Mouse (Mus musculus) heart, embryonic 15.5 days (tissue): Measurements from ENCODE around the gene Sprn. TPM values are rescaled to one million over a fixed set of nuclear protein-coding genes. Genes with fewer than 3 reads are reported as not detected.

Experiments
- ATAC-seq: fragments of 200-750 bp; cut with Nextera tagmentation; replicated peaks from 2 replicates; pipeline ENCODE4 v1.8.0; 2017; ENCODE audit warnings: low read depth, moderate TSS enrichment; ENCODE audit not compliant: insufficient number of reproducible peaks, insufficient read depth, low FRiP score
- H3K27ac ChIP-seq: fragments of 300-500 bp; sonication (generic); 2 replicates; pipeline ENCODE4 v1.5.1; 2015; ENCODE audit warnings: mild to moderate bottlenecking, inconsistent platforms
- H3K27me3 ChIP-seq: fragments of 300-500 bp; sonication (generic); 2 replicates; pipeline ENCODE4 v1.6.1; 2015; ENCODE audit warnings: inconsistent platforms
- H3K36me3 ChIP-seq: fragments of 300-500 bp; sonication (generic); 2 replicates; pipeline ENCODE4 v1.6.1; 2015; ENCODE audit warnings: mild to moderate bottlenecking, inconsistent platforms
- H3K4me1 ChIP-seq: fragments of 300-500 bp; sonication (generic); replicated peaks from 2 replicates; pipeline ENCODE4 v1.6.1; 2015; ENCODE audit warnings: inconsistent platforms
- H3K4me2 ChIP-seq: fragments of 300-500 bp; sonication (generic); 2 replicates; pipeline ENCODE4 v1.6.1; 2015; ENCODE audit warnings: inconsistent platforms, mild to moderate bottlenecking, moderate library complexity
- H3K4me3 ChIP-seq: fragments of 300-500 bp; sonication (generic); 2 replicates; pipeline ENCODE4 v1.5.1; 2015; ENCODE audit warnings: mild to moderate bottlenecking, inconsistent platforms
- H3K9ac ChIP-seq: fragments of 300-500 bp; sonication (generic); 2 replicates; pipeline ENCODE4 v1.6.1; 2015; ENCODE audit warnings: mild to moderate bottlenecking, inconsistent platforms
- H3K9me3 ChIP-seq: fragments of 300-500 bp; sonication (generic); replicated peaks from 2 replicates; pipeline ENCODE4 v1.6.1; 2016; ENCODE audit warnings: inconsistent platforms
- WGBS: fragments of 180-500 bp; shearing (Covaris S2); methylation state at CpG from one replicate; pipeline ENCODE4 v1.1.7; 2015; ENCODE audit warnings: mixed read lengths; 5-methylcytosine and 5-hydroxymethylcytosine counted together
- polyA plus RNA-seq: library from polyadenylated mRNA; unstranded; fragments of >200 nt; fragmentation: Nextera tagmentation; extraction: Ambion mirVana; gene quantifications from 2 replicates; pipeline ENCODE4 v1.2.1, GENCODE M21; 2015

The Sprn gene
- polyA plus RNA-seq, 1 experiment from 2014 or later: 0.05 TPM

DNA sequence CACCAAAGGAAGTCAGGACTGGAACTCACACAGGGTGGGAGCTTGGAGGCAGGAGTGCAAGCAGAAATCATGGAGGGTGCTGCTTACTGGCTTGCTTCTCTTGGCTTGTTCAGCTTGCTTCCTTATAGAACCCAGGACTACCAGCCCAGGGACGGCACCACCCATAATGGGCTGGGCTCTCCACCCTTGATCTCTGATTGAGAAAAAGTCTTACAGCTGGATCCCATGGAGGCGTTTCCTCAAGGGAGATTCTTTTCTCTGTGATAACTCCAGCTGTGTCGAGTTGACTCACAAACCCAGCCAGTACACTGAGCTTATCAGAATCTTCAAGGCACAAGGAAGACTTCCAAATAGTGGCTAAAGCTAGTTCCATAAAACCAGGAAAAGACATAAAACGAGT lies 31.9 kb downstream of the Sprn start:
- Histone ChIP-seq H3K27me3 (no peaks in the 10 kb centered on the region), H3K27ac (peak overlapping the region; percentile 4; the same call in 1 of the 2 replicates), H3K36me3 (no peaks in the 10 kb centered on the region), H3K9ac (no peak overlapping the region), H3K9me3 (no peaks in the 10 kb centered on the region), H3K4me1 (peaks cover 8% of the 10 kb centered on the region), H3K4me3 (no peak overlapping the region), H3K4me2 (no peak overlapping the region)
- ATAC-seq: no peak
- WGBS: 27% methylated on average over 4 of the region's 4 CpGs

DNA sequence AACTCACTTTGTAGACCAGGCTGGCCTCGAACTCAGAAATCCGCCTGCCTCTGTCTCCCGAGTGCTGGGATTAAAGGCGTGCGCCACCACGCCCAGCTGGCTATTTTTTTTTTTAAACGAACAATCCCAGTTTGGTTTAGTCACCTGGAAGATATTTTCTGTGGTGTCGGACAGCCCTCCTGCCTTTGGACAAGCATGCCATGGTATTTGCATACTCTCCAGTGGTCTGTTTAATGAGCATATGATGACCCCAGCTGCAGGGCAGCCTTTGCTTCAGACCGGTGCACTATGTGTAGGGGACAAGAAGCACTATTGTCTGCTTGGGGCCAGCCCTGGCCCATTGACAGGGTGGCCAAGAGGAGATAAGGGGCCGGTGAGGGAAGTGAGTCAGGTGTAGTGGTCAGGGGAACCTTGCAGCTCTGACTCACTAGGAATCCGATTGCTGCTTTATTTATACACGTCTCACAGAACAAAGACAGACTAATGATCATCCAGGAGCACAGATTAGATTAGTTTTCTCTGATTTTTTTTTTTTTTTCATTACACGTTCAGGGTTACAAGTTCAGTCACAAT lies 33.3 kb downstream of the Sprn start:
- Histone ChIP-seq H3K36me3 (no peaks in the 10 kb centered on the region), H3K27me3 (no peaks in the 10 kb centered on the region), H3K4me1 (peaks cover 8% of the 10 kb centered on the region), H3K4me2 (no peak overlapping the region), H3K9ac (no peak overlapping the region), H3K27ac (no peak overlapping the region), H3K4me3 (no peak overlapping the region), H3K9me3 (no peaks in the 10 kb centered on the region)
- ATAC-seq: no peak
- WGBS: 64% methylated on average over 13 of the region's 13 CpGs

DNA sequence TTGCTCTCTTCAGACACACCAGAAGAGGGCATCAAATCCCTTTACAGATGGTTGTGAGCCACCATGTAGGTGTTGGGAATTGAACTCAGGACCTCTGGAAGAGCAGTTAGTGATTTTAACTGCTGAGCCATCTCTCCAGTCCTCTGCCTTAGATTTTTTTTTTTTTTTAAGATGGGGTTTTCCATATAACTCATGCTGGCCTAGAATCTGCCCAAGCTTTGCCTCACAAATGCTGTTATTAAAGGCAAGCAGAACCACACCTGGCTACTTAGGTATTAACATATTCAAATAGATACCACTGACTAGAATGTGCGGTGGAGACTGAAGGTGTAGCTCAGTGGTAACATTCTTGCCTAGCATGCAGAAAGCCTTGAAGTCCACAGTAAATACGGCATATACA lies 34.2 kb downstream of the Sprn start:
- Histone ChIP-seq H3K9me3 (no peaks in the 10 kb centered on the region), H3K4me2 (no peak overlapping the region), H3K4me1 (peaks cover 4% of the 10 kb centered on the region), H3K27me3 (no peaks in the 10 kb centered on the region), H3K27ac (no peak overlapping the region), H3K9ac (no peak overlapping the region), H3K4me3 (no peak overlapping the region), H3K36me3 (no peaks in the 10 kb centered on the region)
- WGBS: 88% methylated on average over 2 of the region's 2 CpGs
- ATAC-seq: no peak

DNA sequence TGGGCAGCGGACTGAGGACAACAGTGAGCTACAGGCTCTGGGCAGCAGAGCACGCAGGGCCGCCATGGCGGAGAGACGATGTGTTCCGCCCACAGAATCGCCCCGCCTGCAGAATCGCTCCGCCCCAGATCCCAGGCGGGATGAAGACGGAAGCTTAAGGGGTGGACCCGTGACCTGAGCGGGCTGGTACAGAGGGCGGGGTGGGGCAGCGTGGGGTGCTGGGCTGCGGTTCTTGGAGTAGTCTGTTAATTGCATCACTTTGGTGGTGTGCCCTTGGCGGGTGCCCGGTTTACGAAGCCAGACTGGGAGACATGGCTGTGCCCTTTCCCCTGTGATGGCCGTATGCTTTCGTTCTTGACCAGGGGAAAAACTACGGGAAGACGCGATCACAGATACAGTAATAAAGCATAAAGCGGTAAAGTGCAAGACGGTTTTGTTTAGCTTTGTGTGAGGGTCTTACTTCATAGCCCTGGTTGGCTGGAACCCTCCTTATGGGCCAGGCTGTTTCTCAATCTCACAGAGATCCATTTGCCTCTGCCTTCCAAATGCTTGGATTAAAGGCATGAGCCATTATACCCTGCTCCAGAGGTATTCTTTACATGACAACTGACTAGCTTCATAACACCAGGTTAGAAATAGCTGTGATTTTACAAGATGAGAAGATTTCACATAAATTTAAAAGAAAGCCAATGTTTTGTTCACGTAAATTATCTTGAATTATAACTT lies 38.2 kb downstream of the Sprn start, which contains the start of gene Echs1:
Echs1 (minus strand) TSS at position 148 of the 726 bp plus-strand sequence.
- H3K27me3 ChIP-seq: no peaks in the 10 kb centered on the region
- H3K9ac ChIP-seq: peak within 1 kb of the TSS; percentile 78
- peaks cover 14% of the 10 kb centered on the region for H3K36me3 ChIP-seq
- 0 out of 2 replicates have a peak, but pooled peaks cover 3% of the 10 kb centered on the region for H3K4me1 ChIP-seq
- peak within 1 kb of the TSS; percentile 77 for H3K4me3 ChIP-seq
- ATAC-seq: peak; percentile 94
- H3K4me2 ChIP-seq: peak within 1 kb of the TSS; percentile 71
- peak within 1 kb of the TSS; percentile 90 for H3K27ac ChIP-seq
- 3% methylated on average over 28 of the region's 28 CpGs for WGBS
- H3K9me3 ChIP-seq: no peaks in the 10 kb centered on the region

DNA sequence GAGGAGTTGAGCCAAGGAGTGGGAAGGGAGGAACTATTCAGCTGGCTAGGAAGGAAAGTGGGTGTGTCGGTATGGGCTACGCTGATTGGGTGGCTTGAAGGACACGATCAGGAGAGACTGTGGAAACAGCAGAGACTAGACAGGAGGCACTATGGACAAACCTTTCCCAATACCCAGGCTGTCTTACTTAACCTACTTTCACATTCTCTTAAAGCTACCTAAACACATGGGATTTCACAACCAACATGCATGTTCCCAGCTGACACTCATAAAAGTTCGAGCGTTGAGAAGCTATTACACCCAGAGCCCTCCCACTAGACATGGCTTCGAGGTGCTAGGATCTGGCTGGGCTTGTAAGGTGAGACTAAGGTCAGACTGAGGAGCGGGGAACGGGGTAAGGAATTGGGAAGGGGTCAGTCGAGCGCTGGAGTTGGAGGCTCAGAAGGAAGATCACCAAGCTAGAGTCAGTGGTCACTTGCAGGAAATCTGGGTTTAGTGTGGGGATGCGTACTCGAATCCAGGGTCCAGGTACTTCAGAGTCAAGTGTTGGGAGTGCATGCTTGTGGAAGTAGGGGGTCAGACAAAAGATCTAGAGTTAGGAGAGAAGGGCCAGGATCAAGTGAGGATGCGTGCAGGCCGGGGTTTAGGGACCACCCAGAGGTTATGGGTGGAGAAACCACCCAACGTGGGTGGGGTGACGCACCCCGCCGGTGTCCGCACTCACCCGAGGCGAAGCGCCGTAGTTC lies 38.9 kb downstream of the Sprn start, which contains the start of gene Paox:
Paox (plus strand) TSS at position 217 of the 746 bp plus-strand sequence.
- Histone ChIP-seq H3K27me3 (no peaks in the 10 kb centered on the region), H3K9ac (peak within 1 kb of the TSS; percentile 78), H3K9me3 (no peaks in the 10 kb centered on the region), H3K4me2 (peak within 1 kb of the TSS; percentile 71), H3K36me3 (peaks cover 21% of the 10 kb centered on the region), H3K4me1 (0 out of 2 replicates have a peak, but pooled peaks cover 3% of the 10 kb centered on the region), H3K27ac (peak within 1 kb of the TSS; percentile 90), H3K4me3 (peak within 1 kb of the TSS; percentile 77)
- 2% methylated on average over 23 of the region's 23 CpGs for WGBS
- peak; percentile 79 for ATAC-seq

DNA sequence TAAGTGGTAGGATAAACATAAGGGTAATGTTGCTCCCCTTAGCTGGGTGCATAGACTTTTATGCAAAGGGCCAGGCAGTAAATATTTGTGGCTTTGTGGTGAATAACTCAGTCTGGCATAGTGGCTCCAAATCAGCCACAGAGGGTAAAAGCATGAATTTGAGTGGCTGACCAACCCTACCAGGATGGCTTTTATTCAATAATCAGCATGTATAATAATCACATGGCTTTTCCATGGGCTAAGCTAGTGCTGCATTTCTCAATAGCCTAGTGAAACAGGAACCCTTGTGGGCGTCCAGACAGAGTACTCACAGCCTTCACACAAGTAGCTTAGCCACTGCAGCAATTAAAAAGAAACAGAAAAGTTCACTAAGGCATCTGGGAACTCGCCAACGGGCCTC lies 42.7 kb downstream of the Sprn start:
- H3K36me3 ChIP-seq: peaks cover 58% of the 10 kb centered on the region
- no peaks in the 10 kb centered on the region for H3K27me3 ChIP-seq
- H3K27ac ChIP-seq: no peak overlapping the region
- no peak overlapping the region for H3K9ac ChIP-seq
- no peak for ATAC-seq
- no peaks in the 10 kb centered on the region for H3K9me3 ChIP-seq
- H3K4me1 ChIP-seq: 0 out of 2 replicates have a peak, but pooled peaks cover 3% of the 10 kb centered on the region
- H3K4me2 ChIP-seq: no peak overlapping the region
- no peak overlapping the region for H3K4me3 ChIP-seq
- 62% methylated on average over 3 of the region's 3 CpGs for WGBS

DNA sequence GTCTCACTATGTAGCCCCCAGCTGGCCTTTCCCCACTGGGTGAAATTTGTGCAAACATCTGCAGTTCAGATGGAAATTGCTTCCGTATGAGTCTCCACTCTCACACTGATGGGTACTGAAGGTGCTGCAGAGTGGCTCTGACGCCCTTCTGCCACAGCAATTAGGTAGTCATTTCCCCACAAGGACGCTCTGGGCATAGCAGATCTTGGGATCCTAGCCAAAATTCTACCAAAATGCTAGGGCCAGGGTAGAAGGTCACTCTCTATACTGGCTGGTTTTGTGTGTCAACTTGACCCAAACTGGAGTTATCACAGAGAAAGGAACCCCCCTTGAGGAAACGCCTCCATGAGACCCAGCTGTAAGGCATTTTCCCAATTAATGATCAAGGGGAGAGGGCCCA lies 50.7 kb downstream of the Sprn start:
- H3K9ac ChIP-seq: no peak overlapping the region
- peaks cover 17% of the 10 kb centered on the region for H3K4me1 ChIP-seq
- H3K36me3 ChIP-seq: peaks cover 32% of the 10 kb centered on the region
- no peak overlapping the region for H3K4me2 ChIP-seq
- ATAC-seq: no peak
- WGBS: 80% methylated on average over 4 of the region's 4 CpGs
- H3K27ac ChIP-seq: no peak overlapping the region
- H3K4me3 ChIP-seq: no peak overlapping the region
- H3K9me3 ChIP-seq: no peaks in the 10 kb centered on the region
- no peaks in the 10 kb centered on the region for H3K27me3 ChIP-seq

DNA sequence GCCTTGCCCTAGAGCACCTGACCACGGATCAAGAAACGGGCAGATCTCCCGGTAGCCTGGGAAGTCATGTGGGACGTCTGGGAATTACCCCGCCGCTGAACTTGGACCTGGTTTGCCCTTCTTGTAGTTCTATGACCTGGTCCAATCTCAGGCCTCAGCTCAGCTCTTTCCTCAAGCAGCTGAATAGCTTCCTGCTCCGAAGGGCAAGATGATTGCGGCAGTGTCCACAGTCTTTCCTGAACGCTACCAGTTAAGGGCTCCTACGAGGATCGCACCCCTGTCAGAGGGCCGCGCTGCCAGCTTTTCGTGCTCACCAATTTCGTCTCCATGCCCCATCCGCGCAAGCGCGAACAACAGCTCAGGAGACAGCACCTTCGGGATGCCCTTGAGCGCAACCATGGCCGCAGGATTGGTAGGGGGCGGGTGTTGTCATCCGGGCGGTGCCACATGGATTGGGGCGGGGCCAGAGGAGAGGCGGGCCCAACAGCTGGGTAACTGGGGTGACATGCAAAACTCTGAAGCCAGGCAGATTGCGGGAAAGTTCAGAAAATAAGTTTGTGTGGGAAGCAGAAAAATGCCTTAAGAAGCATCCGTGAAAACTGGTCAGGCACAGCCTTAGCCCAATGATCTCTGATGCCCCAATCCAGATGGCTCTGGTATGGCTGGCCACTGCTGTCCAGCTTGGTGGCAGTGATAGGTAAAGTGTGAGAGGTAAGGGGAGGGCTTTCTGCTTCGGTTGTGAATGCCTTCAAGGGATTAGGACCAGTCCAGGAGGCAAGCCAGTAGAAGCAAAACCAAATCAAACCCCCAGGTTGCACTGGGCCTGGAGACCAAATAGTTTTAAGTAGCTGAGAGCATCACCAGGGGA lies 52.5 kb downstream of the Sprn start, which contains the start of gene Fuom:
Fuom (minus strand) TSS at position 449 of the 868 bp plus-strand sequence.
- peak; percentile 91 for ATAC-seq
- Histone ChIP-seq H3K27me3 (no peaks in the 10 kb centered on the region), H3K36me3 (peaks cover 16% of the 10 kb centered on the region), H3K4me3 (peak within 1 kb of the TSS; percentile 59), H3K4me1 (peaks cover 17% of the 10 kb centered on the region), H3K9ac (peak within 1 kb of the TSS; percentile 69), H3K4me2 (peak within 1 kb of the TSS; percentile 76), H3K27ac (peak within 1 kb of the TSS; percentile 92), H3K9me3 (no peaks in the 10 kb centered on the region)
- WGBS: under 1% methylated on average over 30 of the region's 30 CpGs

DNA sequence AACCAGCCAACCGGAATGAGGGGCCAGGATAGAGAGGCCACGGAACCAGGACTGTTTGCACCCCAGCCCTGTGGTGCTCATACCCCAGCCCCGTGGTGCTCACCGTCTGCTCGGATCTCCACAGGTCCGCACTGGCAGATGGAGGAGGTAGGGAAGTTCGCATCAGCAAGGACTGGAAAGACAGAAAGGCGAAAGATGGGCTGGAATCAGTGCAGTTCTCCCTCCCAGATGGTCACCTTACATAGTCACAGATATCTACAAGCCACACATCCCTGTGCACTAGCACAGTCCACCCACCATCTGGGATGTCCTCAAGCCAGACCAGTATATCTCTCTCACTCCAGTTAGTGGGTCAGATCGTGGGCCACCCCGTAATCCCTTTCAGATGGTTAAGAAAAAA lies 53.2 kb downstream of the Sprn start:
- peaks cover 10% of the 10 kb centered on the region for H3K36me3 ChIP-seq
- peak overlapping the region; percentile 69 for H3K9ac ChIP-seq
- WGBS: 69% methylated on average over 10 of the region's 10 CpGs
- no peaks in the 10 kb centered on the region for H3K9me3 ChIP-seq
- H3K4me2 ChIP-seq: peak overlapping the region; percentile 76
- peaks cover 17% of the 10 kb centered on the region for H3K4me1 ChIP-seq
- peak overlapping the region; percentile 92 for H3K27ac ChIP-seq
- peak overlapping the region; percentile 59 for H3K4me3 ChIP-seq
- no peaks in the 10 kb centered on the region for H3K27me3 ChIP-seq
- ATAC-seq: no peak; the same call in 1 of the 2 replicates
